Mouse (Mus musculus): ENCODE results near the gene Thap3.

DNA sequence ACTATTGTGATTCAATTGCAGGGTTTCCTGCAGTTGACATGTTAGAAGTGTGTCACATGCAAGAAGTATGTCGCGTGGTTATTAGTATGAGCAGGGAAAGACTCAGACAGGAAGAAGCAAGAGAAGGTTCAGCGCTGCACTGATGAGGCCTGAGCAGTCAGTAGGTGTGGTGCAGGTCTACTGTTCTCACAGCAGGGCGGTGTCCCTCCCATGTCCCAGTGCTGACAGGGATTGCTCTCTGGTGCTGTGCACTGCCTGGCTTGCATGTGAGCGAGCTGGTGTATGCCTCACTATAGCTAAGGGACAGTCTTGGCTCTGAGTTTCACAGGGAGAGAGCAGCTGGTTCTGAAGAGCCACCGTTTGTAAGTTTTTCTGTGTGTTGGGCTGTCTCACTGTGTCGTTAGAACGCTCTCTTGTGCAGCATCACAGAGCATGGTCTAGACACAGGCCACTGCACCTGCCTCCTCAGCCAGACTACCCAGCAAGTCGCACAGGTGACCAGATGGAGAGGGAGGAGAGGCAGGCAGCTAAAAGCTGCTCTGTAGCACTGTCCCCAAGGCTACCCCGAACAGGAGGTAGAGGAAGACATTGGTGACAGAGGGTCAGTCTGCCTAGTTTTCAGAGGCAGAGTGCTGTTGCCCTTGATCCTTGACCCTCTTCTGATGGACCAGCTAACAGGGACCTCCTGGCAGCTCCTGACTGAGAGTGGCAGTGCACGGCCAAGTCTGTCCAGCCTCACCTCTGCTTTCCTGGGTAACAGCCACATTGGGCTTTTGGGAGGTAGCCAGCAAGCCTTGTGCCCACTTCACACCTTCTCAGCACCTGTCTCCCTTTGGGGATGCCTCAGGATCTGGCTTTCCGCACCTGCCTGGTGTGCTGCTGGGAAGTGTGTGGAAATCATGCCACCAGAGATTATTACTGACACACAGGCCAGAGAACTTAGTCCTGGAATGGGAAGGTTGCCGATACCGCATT lies 40.0 kb downstream of the Thap3 start:
- TF ChIP-seq CTCF (IDR thresholded peaks at IDR 0.05; ENCODE audit: low read depth) (no peak), EP300 (IDR thresholded peaks at IDR 0.05; ENCODE audit: low read depth) (no peak)

All from liver, postnatal 0 days (tissue).